In genomic region chr7:3193905-3194304, GRCm38 (mm10) we compare ENCODE assay signal across 9 mouse cellular contexts. TPM values are rescaled to one million over a fixed set of nuclear protein-coding genes. Genes with fewer than 3 reads are reported as not detected.
DNase-seq lines count a peak whose midpoint lies in the region; ATAC-seq lines count a peak whose summit lies in the region.
"Had no signal": no experiment of that assay in that cellular context is flagged by ENCODE, and none has a peak within 500 bp of the region (broad histone marks: within the 10 kb centered on the region; RNA-seq: fewer than 3 reads in every experiment).

No protein-coding gene starts in this region.

- peak; percentile 14 to 26 for DNase-seq in frontal cortex, postnatal 36 days (ENCODE audit: low spot score in 2 of 2)
- peak; percentile 19 for DNase-seq in ovary, postnatal 14 days (ENCODE audit: low spot score)
- no peak for DNase-seq in ovary, postnatal 10 days (ENCODE audit: low spot score)
- peak; percentile 14 to 35 for DNase-seq in left cerebral cortex, postnatal 25 days (ENCODE audit: low spot score in 2 of 2)
- peak; percentile 26 to 33 for DNase-seq in right cerebral cortex, adult 2 months (ENCODE audit: low spot score in 2 of 2)
- DNase-seq in thymus, postnatal 0 days (ENCODE audit: low spot score), result no peak

- intact Hi-C loops in left cerebral cortex, postnatal 25 days (cut with DNase I), result no loop called here

- no peak for ATAC-seq in frontal cortex, adult (ENCODE audit: low TSS enrichment)
- ATAC-seq in common myeloid progenitor, adult 5-6 weeks (replicated peaks; ENCODE audit: low read depth, poor library complexity, severe bottlenecking), result peak; percentile 56; the same call in 1 of the 2 replicates

RNA-seq across cellular contexts. Expression of gene AU018091, which starts 24.9 kb away (rescaled TPM):
- total RNA-seq in common myeloid progenitor, adult 5-6 weeks (2017), result not detected in 2 replicates
- total RNA-seq in left cerebral cortex, postnatal 25 days (2021), result not detected
- not detected in 2 replicates for polyA plus RNA-seq in thymus, postnatal 0 days (2015; fragmentation: Nextera tagmentation; extraction: Ambion mirVana)
- polyA plus RNA-seq: heart, embryonic 15.5 days had no signal

RNA-seq across cellular contexts. Expression of gene Nlrp12, which starts 55.6 kb away (rescaled TPM):
- total RNA-seq in common myeloid progenitor, adult 5-6 weeks (2017), result 0.23 TPM in 1 of 2 replicates, not detected in the other
- total RNA-seq in left cerebral cortex, postnatal 25 days (2021), result under 1 TPM in 1 of 2 experiments, not detected in 1; 0.07 TPM
- 0.03 TPM in 1 of 2 replicates, not detected in the other for polyA plus RNA-seq in thymus, postnatal 0 days (2015; fragmentation: Nextera tagmentation; extraction: Ambion mirVana)
- polyA plus RNA-seq: heart, embryonic 15.5 days had no signal

Comparison
In these comparisons a context has a peak if more than half of its experiments do, and no peak if none do; other contexts are left out.
1. DNase-seq: peak in frontal cortex, postnatal 36 days (2 of 2), ovary, postnatal 14 days (single experiment), left cerebral cortex, postnatal 25 days (2 of 2) and right cerebral cortex, adult 2 months (2 of 2); none in ovary, postnatal 10 days (single experiment) and thymus, postnatal 0 days (single experiment).